Mouse (Mus musculus) MN1 (cell line): ENCODE measurements around the gene Kmt5a.
A peak's percentile ranks its signal among the peaks of the same experiment; 100 is the strongest.
"Not testable (repeated sequence)": the region's sequence is repeated elsewhere in the genome, so short reads cannot be mapped to it uniquely, and the experiment has no call there.

Experiments
- DNase-seq: peaks from one replicate; pipeline ENCODE4 v3.0.0-alpha.2; 2016; ENCODE audit warnings: low spot score

The Kmt5a gene

GRCm38 (mm10) chr5:124482966-124483654 lies 43.4 kb downstream of the Kmt5a start, which contains the start of gene Snrnp35:
Snrnp35 (plus strand) TSS chr5:124483134.
- DNase-seq = peak; percentile 92

GRCm38 (mm10) chr5:124483655-124484396 lies 44.1 kb downstream of the Kmt5a start:
- DNase-seq = no peak

GRCm38 (mm10) chr5:124485654-124486053 lies 45.9 kb downstream of the Kmt5a start:
- no peak for DNase-seq

GRCm38 (mm10) chr5:124488885-124489284 lies 49.2 kb downstream of the Kmt5a start:
- no peak for DNase-seq

- no peak for DNase-seq
These were observed 52.0 kb downstream of the Kmt5a start for GRCm38 (mm10) chr5:124491732-124492131.

- no peak for DNase-seq
These were observed 52.9 kb downstream of the Kmt5a start for GRCm38 (mm10) chr5:124492618-124493017.

- DNase-seq = no peak
These were observed 53.7 kb downstream of the Kmt5a start for GRCm38 (mm10) chr5:124493455-124493854.

- DNase-seq = no peak
These were observed 55.8 kb downstream of the Kmt5a start for GRCm38 (mm10) chr5:124495547-124495946.

GRCm38 (mm10) chr5:124496614-124497514 lies 57.1 kb downstream of the Kmt5a start:
- DNase-seq = no peak

- DNase-seq = no peak
These were observed 58.6 kb downstream of the Kmt5a start for GRCm38 (mm10) chr5:124498221-124498876.

- no peak for DNase-seq
These were observed 59.3 kb downstream of the Kmt5a start for GRCm38 (mm10) chr5:124499001-124499400.

- not testable (repeated sequence) for DNase-seq
These were observed 60.3 kb downstream of the Kmt5a start for GRCm38 (mm10) chr5:124500037-124500436.

GRCm38 (mm10) chr5:124500573-124500972 lies 60.8 kb downstream of the Kmt5a start:
- no peak for DNase-seq

- no peak for DNase-seq
These were observed 61.8 kb downstream of the Kmt5a start for GRCm38 (mm10) chr5:124501541-124501940.

- DNase-seq = no peak
These were observed 64.0 kb downstream of the Kmt5a start for GRCm38 (mm10) chr5:124503742-124504141.

GRCm38 (mm10) chr5:124505235-124505634 lies 65.5 kb downstream of the Kmt5a start:
- no peak for DNase-seq

- DNase-seq = peak; percentile 17
These were observed 67.1 kb downstream of the Kmt5a start for GRCm38 (mm10) chr5:124506731-124507359.

- DNase-seq = no peak
These were observed 69.5 kb downstream of the Kmt5a start for GRCm38 (mm10) chr5:124509200-124509599.

- no peak for DNase-seq
These were observed 70.1 kb downstream of the Kmt5a start for GRCm38 (mm10) chr5:124509742-124510237.

GRCm38 (mm10) chr5:124510536-124511050 lies 70.9 kb downstream of the Kmt5a start:
- no peak for DNase-seq
